Mouse (Mus musculus): ENCODE measurements around the gene Gsk3b.

DNA sequence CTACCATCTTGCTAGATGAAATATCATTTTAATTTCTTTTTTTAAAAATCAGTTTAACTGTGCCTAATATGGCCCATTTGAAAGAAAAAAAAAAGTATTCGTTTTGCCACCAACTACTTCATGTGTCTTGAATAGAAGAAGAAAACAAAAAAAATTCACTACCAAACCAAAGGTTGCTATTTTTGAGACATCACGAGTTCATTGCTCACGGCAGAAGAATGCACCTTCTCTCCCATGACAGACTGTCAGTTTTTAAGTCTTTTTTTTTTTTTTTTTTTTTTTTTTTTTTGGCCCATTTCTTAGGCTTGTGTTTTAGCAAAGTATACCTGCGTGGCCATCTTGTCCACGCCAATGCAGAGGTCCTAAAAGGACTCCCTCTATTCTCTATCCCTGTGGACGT lies 155.3 kb downstream of the Gsk3b start:
- TF ChIP-seq CTCF (IDR thresholded peaks at IDR 0.05; ENCODE audit: low read depth) (no peak), EP300 (IDR thresholded peaks at IDR 0.05; ENCODE audit: low read depth) (no peak)

Data from liver, embryonic 14.5 days (tissue).